ENCODE assay signal across 10 mouse cellular contexts in genomic region chr2:35044956-35045355, GRCm38 (mm10). TPM values are rescaled to one million over a fixed set of nuclear protein-coding genes. Genes with fewer than 3 reads are reported as not detected.
DNase-seq lines count a peak whose midpoint lies in the region; ATAC-seq and TF ChIP-seq lines count a peak whose summit lies in the region.
"Had no signal": no experiment of that assay in that cellular context is flagged by ENCODE, and none has a peak within 500 bp of the region (broad histone marks: within the 10 kb centered on the region; RNA-seq: fewer than 3 reads in every experiment).

No protein-coding gene starts in this region.

- peak; percentile 47; the same call in 1 of the 2 replicates for TF ChIP-seq CTCF in small intestine, adult 2 months (IDR thresholded peaks at IDR 0.05; ENCODE audit: extremely low read depth, insufficient read length, insufficient replicate concordance, low read depth, low read length)

- H3K4me3 ChIP-seq in small intestine, adult 2 months (ENCODE audit: low read depth, low read length): no peak overlapping the region
- H3K4me3 ChIP-seq: heart, embryonic 13.5 days; midbrain, embryonic 12.5 days had no signal

- intact Hi-C loops in left cerebral cortex, postnatal 10 days (cut with DNase I): loop anchor here (1.0 kb wide), 1 partner anchor 63 kb away; no protein-coding TSS in a partner anchor

- DNase-seq in adrenal gland, adult (ENCODE audit: inconsistent age in 2 of 2, low spot score in 1 of 2): peak; percentile 12 to 63
- no peak for DNase-seq in adrenal gland, postnatal 25 days
- peak; percentile 2 to 8 for DNase-seq in left cerebral cortex, adult 18-20 months (ENCODE audit: low spot score in 2 of 2)
- no peak for DNase-seq in left cerebral cortex, postnatal 10 days (ENCODE audit: extremely low spot score in 1 of 2, low spot score in 2 of 2)
- peak; percentile 58 for DNase-seq in brain, adult 2 months (ENCODE audit: low read depth, low spot score)
- no peak for DNase-seq in right cerebral cortex, postnatal 4 days

- WGBS in small intestine, adult 2 months: 61% methylated on average over 2 of the region's 2 CpGs

- peak; percentile 54 for ATAC-seq in inflammation-experienced regulatory T-cells, adult 6 months

- H3K27ac ChIP-seq in small intestine, adult 2 months (ENCODE audit: insufficient read depth, low read depth, low read length): no peak overlapping the region
- H3K27ac ChIP-seq: heart, embryonic 13.5 days; midbrain, embryonic 12.5 days had no signal

- H3K4me1 ChIP-seq in small intestine, adult 2 months (ENCODE audit: control insufficient read depth, insufficient read depth, insufficient read length, low read length): no peaks in the 10 kb centered on the region
- H3K4me1 ChIP-seq: heart, embryonic 13.5 days; midbrain, embryonic 12.5 days had no signal

- no peak for TF ChIP-seq POLR2A in small intestine, adult 2 months (IDR thresholded peaks at IDR 0.05; ENCODE audit: low read depth, low read length)

- no peaks in the 10 kb centered on the region for H3K36me3 ChIP-seq in small intestine, adult 2 months (ENCODE audit: control insufficient read depth, insufficient read depth, low read length)
- H3K36me3 ChIP-seq: heart, embryonic 13.5 days; midbrain, embryonic 12.5 days had no signal

- H3K27me3 ChIP-seq in small intestine, adult 2 months (ENCODE audit: control insufficient read depth, insufficient read depth, low read length): no peaks in the 10 kb centered on the region
- H3K27me3 ChIP-seq: midbrain, embryonic 12.5 days had no signal

RNA-seq across cellular contexts. Expression of gene Hc, which starts 16.3 kb away (rescaled TPM):
- total RNA-seq in adrenal gland, postnatal 25 days (2021): 3.1 TPM in 1 of 2 replicates, not detected in the other
- total RNA-seq in left cerebral cortex, adult 18-20 months (2021): under 1 TPM in 1 of 2 experiments, not detected in 1; 0.21 TPM
- total RNA-seq in left cerebral cortex, postnatal 10 days (2021): under 1 TPM; 0.45 to 0.65 TPM
- polyA plus RNA-seq in inflammation-experienced regulatory T-cells, adult 6 months (2017; shearing (Covaris generic)): under 1 TPM in 2 of 3 experiments, not detected in 1; 0.40 to 0.43 TPM
- polyA plus RNA-seq in small intestine, adult 2 months (2012; rRNA removed): not detected in 2 replicates

RNA-seq across cellular contexts. Expression of gene AI182371, which starts 56.4 kb away (rescaled TPM):
- total RNA-seq in adrenal gland, postnatal 25 days (2021): 1.0 and 3.5 TPM in 2 replicates
- total RNA-seq in left cerebral cortex, adult 18-20 months (2021): under 1 TPM in 1 of 2 experiments, not detected in 1; 0.63 TPM
- not detected for total RNA-seq in left cerebral cortex, postnatal 10 days (2021)
- polyA plus RNA-seq in inflammation-experienced regulatory T-cells, adult 6 months (2017; shearing (Covaris generic)): 1 to 10 TPM in 1 of 3 experiments, under 1 TPM in 2; 0.49 to 1.7 (median 0.63) TPM
- polyA plus RNA-seq in small intestine, adult 2 months (2012; rRNA removed): 0.22 TPM in 1 of 2 replicates, not detected in the other

Comparison
In these comparisons a context has a peak if more than half of its experiments do, and no peak if none do; other contexts are left out.
1. DNase-seq: peak in adrenal gland, adult (2 of 2), left cerebral cortex, adult 18-20 months (2 of 2) and brain, adult 2 months (single experiment); none in adrenal gland, postnatal 25 days (single experiment), left cerebral cortex, postnatal 10 days (0 of 2) and right cerebral cortex, postnatal 4 days (single experiment).